Mouse (Mus musculus): ENCODE measurements around the gene Enkd1.

DNA sequence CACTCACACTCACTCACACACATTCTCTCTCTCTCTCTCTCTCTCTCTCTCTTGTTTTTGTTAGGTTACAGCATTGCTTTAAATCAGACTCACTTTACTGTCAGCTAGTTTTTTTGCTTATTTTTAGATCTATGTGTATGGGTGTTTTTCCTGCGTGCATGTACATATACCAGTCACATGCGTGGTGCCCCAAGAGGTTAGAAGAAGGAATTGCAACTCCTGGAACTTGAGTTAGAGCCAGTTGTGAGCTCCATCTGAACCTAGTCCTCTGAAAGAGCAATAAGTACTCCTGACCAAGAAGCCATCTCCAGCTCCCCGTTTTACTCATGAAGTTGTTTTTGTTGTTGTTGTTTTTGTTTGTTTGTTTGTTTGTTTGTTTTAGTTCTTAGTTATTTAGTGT is 46.8 kb downstream of the Enkd1 start:
- TF ChIP-seq CTCF (IDR thresholded peaks at IDR 0.05; ENCODE audit: extremely low read depth, insufficient read depth, insufficient read length, insufficient replicate concordance) (no peak), POLR2A (IDR thresholded peaks at IDR 0.05; ENCODE audit: low read depth, low read length) (no peak)
